Mouse (Mus musculus) E14TG2a.4 (cell line): ENCODE results near the gene Rrad.

Experiments used
- CTCF ChIP-seq: conservative IDR thresholded peaks from 2 replicates; pipeline ENCODE4 v1.5.1; 2014; ENCODE audit warnings: low read length
- NANOG ChIP-seq: IDR thresholded peaks from 2 replicates; pipeline ENCODE4 v1.6.1; 2014; ENCODE audit warnings: borderline replicate concordance, low read length, mixed read lengths
- POU5F1 ChIP-seq: IDR thresholded peaks from 2 replicates; pipeline ENCODE4 v1.6.1; 2014; ENCODE audit warnings: low read length, borderline replicate concordance

- TF ChIP-seq CTCF (no peak), NANOG (no peak), POU5F1 (no peak)
These were observed 9.1 kb upstream of the Rrad start for GRCm38 (mm10) chr8:104640241-104640640.
